Mouse (Mus musculus) olfactory bulb, adult 2 months (tissue): ENCODE measurements around the gene Cdkn2d.
"Not testable (repeated sequence)": the region's sequence is repeated elsewhere in the genome, so short reads cannot be mapped to it uniquely, and the experiment has no call there.

ENCODE experiments used
- CTCF ChIP-seq: fragments of 200-500 bp; IDR thresholded peaks from 2 replicates; pipeline ENCODE4 v1.5.1; 2012; ENCODE audit warnings: low read depth, mild to moderate bottlenecking, low read length, moderate library complexity; ENCODE audit not compliant: insufficient read depth
- POLR2A ChIP-seq: fragments of 200-500 bp; IDR thresholded peaks from 2 replicates; pipeline ENCODE4 v1.6.1; 2012; ENCODE audit warnings: mild to moderate bottlenecking, low read depth, low read length, moderate library complexity; ENCODE audit not compliant: insufficient read depth

DNA sequence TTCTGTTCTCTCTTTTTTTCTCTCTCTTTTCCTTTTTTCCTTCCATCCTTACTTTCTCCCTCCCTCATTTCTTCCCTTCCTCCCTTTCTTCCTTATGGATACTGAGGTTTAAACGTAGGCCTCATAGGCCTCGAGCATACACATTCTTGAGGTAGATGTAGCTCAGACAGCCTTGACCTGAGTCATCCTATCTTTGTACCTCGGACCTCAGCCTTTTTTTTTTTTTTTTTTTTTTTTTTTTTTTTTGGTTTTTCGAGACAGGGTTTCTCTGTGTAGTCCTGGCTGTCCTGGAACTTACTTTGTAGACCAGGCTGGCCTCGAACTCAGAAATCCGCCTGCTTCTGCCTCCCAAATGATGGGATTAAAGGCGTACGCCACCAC, 31.7 kb upstream of the Cdkn2d start:
- TF ChIP-seq POLR2A, CTCF: not testable (repeated sequence)
